Mouse (Mus musculus) CD4-positive, CD25-positive, alpha-beta regulatory T cell, adult 4 months (primary cell): ENCODE measurements around the gene Tspan5. TPM values are rescaled to one million over a fixed set of nuclear protein-coding genes. Genes with fewer than 3 reads are reported as not detected.

Source experiments
- ATAC-seq: one replicate; pipeline ENCODE4 v1.8.0; 2017
- polyA plus RNA-seq, 2 experiments: library from polyadenylated mRNA; unstranded; fragments of 100-300 nt; shearing (Covaris generic); gene quantifications; one replicate each; pipeline ENCODE4 v1.2.1; 2017

The Tspan5 gene
- polyA plus RNA-seq, 2 experiments from 2014 or later: 4.3 to 4.5 TPM

DNA sequence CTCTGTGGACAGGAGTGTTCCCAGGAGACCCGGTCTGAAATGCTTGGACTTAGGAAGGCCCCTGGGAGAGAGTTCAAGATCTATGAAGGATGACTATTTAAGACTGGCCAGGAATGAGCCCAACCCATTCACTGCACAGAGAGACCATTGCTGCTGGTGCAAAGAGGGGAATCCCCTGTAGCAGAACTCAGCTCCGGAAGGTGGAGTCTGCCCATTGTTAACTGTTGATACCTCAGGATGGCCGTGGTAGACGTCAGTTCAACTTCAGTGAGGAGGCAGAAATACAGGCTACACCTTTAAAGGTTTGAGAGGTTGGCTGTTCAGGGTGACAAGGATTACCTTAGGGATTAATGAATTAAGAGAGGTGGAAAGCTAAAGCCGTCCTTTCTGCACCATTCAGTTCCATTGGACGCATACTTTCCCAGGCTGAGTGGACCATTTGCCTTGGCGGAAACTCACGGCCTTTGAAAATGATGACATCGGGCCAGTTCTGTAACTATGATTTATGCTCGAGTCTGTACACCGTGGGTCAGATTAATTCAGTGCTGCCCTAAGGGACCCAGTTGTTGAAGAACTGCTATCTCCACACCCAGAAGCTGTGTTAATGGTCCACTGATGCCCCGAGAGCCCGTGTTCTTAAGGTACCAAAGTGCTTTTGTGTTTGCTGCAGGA, 71.3 kb downstream of the Tspan5 start:
- ATAC-seq: peak; percentile 83

DNA sequence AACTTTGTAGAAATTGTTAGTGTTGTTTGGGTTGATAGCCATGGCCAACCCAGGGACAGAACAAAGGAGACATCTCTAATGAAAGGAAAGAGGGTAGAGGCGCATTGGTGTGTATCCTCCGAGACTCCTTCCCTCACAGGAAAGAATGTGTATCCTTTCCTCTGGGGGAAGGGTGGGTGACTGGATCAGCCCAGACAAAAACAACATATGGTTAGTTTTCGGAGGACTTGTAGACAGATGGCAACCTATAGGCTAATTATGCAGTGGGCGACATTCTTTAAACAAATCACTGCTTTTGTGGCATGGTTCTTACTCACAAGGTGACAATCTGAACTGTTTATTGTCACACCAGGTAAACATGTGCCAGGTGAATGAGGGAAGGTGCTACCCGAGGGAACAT, 72.5 kb downstream of the Tspan5 start:
- no peak for ATAC-seq

DNA sequence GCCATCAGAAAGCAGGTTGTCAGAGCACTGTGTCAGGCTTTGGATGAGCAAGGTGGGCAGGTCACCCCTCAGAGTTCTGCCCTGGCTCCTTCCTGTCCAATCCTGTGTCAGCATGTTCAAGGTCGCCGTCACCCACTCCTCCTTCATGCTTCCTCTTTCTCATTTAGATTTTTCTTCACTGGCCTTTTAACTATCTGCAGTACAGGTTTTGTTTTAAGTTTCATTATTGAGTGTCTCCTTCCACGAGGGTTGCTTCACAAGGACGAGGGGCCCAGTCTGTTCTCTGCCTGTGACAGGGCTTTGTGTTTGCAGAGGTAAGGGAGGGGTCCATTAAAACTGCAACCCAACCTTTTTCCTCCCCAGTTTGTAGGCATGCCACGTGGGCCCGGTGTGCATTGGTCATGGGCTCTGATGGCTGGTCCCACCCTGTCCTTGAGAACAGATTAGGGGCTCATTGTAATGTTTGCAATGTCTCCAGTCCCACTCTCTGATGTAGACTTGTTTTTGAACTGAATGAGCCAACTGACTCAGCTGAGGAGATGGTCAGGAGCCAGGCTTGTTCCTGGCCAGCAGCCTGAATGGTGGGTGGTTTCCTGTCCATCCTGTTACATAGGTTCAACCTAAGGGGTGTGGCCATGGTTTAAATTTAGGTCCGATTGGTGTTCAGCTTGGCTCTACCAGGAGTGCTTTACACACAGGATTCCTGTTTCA, 73.3 kb downstream of the Tspan5 start:
- peak; percentile 56 for ATAC-seq

DNA sequence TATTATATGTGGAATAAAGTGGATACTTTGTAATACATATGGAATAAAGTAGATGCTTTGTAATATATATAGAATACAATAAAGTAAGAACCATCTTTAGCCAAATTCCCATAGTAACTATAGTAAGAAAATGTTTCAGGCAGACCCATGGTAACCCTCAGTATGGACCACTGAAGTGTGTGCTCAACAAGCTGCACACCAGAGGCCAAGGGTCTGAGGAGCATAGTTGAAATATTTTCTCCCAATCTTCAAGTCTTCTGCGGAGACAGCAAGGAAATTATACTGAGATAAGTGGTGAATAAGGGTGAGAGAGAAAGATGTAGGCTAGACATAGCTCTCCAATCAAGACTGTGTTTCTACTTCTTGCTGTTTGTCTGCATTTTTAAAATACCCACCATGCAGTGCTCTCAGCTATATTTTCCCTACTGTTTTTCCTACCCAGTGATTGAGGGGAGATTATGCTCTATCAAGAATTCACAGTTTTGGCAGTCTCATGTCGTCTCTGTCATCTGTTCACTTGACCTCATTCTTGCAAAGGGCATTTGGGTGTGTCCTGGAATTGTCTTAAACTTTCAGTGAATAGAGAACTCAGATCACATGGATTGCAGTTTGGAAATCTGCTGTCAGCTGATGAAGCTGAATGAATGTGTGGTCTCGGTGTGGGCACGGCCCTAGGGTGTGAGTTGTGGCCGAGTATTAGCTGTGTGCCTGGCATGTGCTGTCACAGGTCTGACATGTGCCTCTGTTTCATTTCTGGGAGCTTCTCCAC, 75.1 kb downstream of the Tspan5 start:
- no peak for ATAC-seq

DNA sequence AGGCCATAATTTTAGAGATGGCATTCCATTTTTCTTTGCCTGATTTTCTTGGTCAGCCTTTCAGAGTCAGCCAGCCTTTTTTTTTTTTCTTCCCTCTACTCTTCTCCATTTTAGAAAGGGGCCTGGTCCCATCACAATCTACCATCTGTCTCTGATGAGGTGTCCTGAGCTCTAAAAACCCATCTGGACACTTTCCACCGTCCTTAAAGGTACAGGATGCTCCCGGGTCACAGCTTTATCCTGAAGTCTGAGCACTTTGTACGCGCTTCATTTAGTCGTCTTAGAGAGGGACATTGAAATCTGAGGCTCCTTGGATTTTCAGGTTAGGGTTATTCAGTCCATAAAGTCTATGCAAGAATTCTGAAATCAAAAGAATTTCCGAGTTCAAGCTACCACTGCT, 77.9 kb downstream of the Tspan5 start:
- no peak for ATAC-seq

DNA sequence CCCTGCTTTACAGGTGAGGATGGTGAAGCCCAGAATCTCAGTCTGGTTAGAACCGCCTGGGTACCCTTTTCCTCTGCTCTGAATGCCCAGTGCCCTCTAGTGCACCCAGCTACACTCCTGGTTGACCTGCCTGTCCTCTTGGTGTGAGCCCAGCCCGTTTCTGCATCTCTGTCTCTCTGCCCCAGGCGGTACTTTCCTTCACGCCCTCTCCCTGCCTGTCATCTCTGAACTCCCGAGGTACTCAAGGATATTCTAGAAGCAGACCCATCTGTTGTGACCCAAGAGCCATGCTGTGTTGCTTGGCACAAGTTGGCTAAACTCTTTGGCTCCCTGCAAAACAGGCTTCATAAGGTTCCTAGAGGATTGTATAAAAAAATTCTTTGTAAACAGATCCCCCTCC, 78.3 kb downstream of the Tspan5 start:
- no peak for ATAC-seq

DNA sequence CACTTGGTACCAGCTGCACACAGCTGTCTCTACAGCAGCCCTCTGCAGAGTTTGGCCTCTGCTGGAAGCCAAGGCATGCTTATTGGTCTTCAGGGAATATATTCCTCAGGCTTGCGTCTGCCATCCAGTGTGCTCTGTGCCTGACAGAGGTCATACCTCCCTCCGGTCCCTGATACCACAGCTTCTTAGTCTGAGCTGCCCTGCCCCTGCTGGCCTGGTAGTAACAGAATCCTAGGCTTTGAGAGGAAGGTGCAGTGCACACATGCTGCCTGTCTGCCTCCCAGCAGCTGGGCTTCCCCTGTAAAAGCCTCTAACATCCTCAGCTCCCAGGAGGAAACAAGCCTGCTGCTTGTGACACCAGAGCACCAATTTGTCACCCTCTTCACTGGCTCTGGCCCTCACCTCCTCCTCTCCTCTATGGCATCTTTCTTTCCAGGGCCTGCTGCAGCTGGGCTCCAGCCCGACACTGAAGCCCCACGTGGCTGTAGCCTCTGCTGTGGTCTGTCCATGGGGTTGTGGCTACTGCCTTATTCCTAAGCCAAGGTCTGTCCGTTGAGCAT, 80.0 kb downstream of the Tspan5 start:
- no peak for ATAC-seq

DNA sequence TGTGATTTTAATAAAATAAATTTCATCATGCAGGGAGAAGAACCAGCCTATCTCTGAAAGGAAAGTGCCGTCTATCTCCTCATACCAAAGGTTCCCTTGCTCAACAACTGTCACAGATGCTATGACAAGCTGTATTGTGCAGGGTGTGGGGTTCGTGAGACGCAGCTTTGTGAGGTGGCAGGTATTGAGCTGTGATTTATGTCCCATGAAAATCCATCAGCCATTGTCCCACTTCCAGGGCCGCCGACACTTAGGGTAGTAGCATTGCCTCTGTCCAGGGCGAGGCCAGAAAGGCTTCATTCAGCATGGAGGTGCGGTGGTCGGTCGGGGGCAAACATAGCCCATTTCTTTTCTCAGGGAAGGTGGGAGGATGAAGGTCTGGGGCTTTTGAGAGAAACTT, 81.9 kb downstream of the Tspan5 start:
- ATAC-seq: no peak

DNA sequence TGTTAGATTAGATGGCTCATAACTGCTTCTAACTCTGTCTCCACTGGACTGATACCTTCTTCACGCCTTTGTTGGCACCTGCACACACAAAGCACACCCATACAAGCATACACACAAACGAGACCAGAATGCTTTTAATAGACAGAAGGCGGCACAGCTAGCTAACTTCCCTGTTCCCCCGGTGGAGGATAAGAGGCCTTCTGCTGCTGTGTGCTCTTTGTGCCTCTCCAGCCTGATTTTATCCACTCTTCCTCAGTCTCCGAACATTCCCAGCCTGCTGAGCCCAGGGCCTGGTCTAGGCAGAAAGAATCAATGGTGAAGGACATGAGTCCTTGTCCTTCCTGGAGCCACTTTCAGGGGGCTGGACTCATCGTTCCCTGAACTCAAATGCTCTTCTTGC, 83.3 kb downstream of the Tspan5 start:
- ATAC-seq: no peak

DNA sequence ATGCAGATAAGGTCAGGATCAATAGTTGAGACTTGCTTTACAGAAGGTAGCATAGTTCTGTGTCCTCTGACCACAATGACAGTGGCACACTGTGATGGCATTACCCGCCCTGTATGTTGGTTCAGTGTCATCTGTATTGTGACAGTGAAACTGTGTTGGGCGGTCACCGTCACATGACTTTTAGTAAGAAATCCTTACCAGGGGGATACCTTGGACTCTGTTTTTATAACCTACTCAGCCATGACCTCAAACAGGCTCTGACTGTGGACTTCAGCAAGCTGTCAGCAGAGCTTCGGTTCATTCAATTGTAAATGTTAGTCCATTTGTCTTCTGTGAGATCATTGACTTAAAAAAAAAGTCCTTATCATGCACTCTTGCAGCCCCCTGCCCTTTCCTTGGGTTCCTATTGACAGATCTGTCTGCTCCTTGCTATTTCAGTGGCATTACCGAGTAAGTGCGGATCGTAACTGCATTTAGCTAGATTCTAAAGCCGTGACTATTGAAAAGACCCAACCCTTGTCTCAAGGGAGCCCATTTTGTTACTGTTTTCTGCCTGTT, 84.3 kb downstream of the Tspan5 start:
- no peak for ATAC-seq

DNA sequence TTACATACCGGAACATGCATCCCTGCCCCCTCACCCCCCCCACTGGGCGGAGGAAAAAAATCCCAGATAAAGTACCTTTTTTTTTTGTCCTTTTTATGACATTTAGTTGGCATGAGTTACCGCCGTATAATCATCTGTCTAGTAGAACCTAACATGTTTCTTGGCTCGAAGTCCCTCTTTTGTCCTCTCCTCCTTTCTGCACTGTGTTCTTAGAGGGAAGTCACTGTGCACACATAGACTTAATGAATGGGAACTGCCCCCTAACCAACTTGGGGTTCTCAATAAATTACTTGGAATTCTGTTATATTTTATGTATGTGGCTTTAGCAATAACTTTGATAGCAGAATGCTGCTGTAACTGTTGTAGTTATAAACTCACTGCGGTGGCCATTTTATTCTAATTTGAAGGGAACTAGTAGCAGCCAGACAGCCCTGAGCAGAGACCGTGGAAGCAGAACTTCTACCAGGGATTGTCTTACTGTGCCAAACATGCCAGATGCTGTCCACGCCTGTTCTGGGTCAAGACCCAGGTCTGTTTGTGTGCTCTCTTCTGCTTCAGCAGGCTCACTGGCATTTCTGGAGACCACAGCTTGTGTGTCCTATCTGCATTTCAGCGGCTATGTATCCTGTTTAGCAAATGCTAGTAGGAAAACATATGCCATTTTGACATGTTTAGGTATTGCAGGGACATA, 91.0 kb downstream of the Tspan5 start:
- no peak for ATAC-seq

DNA sequence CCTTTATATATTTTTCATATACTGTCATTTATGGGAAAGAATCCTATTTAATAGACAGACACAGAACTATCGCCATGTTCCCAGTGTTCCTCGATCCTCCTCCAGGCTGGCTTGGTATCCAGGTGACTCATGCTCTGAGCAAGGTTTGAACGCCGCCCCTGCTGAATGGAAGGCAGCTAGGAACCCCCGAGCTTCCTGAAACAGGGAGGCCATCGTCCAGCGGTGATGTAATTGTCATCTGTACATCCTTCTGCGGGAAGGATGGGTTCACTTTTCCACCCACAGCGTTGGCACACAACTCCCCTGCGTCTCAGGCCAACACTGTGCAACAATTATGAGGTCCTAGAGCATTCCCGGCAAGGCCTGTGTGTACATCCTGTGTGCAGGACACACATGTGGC, 92.2 kb downstream of the Tspan5 start:
- no peak for ATAC-seq

DNA sequence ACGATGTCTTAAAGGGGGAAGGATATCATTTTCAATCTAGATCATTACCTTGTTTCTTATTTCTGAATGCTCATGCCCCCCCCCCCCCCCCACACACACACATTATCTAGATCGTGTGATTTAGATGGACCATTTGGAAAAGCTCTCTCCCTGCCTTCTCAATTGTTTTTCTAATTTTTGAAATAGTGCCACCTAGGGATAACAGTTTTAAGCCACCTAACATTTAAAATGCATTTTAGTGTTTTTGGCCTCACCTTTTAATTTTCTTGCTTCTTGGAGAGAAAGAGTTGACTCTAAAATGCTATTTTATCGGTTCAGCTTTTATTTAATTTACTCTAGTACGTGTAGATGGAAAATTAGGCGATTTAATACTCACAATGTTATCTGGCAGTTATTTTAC, 94.9 kb downstream of the Tspan5 start:
- ATAC-seq: no peak

DNA sequence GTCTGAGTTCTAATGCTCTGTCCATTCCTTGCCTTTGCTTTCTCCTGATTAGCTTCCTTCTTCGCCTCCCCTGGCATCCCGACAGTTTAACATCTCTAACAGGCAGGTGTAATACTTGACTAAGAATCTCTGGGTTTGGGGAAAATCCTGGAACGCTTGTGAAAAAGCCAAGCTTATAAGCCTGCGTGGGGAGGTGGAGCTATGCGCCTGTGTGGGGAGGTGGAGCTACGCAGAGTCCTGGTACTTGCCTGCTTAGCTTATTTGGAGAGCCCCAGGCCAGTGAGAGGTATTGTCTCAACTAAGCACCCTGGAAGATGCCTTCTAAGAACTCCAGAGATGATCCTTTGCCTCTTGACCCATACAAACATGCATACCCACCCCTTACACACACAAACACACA, 95.7 kb downstream of the Tspan5 start:
- ATAC-seq: no peak

DNA sequence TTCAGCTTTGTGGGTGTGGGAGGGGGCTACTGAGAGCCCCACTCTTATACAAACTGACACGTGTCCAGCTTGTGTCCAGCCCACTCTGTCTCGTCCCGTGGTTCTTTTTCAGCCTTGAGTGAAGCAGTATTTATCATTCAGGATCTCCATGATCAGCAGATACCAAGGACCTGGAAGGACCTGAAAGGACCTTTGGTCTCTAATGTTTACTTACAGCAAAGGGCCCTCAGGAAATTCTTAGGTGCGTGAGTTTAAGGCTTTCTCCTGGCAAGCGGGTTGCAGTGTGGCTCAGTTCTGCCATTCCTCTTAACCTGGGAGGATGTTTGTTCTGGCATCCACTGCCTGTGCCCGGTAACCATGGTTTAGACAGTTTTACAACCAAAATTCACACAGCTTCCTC, 97.7 kb downstream of the Tspan5 start:
- ATAC-seq: no peak

DNA sequence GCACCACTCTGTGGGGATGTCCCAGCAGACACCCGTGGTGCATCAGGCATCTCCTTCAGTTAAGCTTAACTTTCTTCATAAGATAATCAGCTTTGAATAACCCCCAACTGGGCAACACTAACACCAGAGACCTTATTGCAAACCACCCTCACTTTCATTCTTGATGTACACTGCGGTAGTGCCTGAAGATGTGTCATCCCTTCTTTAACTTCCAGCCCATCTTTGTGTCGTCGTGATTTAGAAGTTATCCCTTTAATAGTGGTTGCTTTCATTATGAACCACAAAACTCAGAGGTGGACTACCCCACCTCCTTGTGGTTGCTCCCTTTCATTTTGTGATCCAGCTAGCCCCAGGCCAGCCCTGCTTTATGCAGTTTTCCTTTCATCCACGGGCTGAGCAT, 99.3 kb downstream of the Tspan5 start:
- peak; percentile 76 for ATAC-seq

DNA sequence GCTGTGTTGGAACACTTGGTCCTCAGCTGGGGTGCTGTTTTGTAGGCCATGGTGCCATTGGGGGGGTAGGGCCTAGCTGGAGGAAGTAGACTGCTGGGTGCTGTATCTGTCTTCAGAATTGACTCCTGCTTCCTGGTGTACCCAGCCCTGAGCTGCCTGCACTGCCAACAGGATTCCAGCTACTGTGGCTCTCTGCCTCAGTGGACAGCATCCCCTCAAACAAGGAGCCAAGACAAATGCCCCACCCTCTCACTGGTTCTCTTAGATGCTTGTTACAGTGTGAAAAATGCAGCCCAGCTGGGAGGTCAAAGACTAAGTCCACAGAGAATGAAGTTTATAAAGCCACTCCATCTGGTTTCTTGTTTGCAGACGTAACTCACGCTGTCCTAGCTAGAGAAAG, 101.2 kb downstream of the Tspan5 start:
- no peak for ATAC-seq

DNA sequence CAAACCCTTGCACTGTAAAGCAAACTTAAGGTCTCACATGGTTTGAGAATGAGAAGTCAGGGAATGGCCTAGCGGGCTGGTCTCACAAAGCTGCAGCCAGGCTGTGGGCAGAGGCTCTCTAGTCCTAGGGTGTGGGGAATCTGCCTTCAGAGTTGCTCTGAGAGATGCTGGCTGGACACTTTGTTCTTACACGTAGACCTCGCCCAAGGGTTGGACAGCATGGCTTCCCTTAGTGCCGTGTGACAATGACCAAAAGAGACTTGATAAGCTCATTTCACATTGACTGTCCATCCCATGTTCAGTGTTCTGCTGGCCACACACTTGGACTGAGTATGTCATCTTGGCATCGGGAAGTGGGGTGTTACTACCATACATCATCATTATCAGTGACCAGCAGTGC, 101.6 kb downstream of the Tspan5 start:
- no peak for ATAC-seq

DNA sequence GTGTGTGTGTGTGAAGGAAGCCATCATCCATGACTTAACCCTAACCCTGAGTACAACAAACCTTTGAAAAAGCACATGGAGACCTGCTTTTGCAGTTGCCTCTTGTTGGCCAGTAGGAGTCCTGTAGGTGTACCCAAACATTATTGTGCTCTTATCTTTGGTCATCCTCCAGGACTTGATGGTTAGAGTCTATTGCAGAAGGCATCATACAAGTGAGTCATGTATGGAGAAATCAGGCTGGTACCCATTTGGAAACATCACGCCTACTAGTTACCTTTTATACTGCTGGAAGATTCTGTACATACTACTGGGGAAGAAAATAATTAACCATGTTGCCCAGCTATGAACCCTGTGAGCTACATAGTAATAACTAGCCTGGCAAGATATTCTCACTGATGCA, 103.8 kb downstream of the Tspan5 start:
- no peak for ATAC-seq

DNA sequence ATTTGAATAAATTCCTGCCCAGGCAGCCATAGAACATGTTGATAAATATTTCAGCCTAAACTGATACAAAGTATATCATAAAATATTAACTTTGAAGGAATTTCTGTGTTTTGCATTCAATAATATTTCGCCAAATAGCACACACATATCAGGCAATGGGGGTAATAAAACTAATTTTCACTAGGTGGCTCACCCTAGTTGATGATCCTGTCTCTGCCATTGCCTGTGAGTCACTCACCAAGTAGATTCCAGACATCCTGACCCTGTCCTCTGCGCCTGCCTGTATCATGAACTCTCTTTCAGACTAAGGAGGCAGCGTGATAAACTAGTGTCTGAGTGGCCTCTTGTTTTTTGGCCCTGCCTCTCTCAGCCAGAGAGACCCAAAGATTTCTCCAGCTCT, 105.8 kb downstream of the Tspan5 start:
- ATAC-seq: no peak

DNA sequence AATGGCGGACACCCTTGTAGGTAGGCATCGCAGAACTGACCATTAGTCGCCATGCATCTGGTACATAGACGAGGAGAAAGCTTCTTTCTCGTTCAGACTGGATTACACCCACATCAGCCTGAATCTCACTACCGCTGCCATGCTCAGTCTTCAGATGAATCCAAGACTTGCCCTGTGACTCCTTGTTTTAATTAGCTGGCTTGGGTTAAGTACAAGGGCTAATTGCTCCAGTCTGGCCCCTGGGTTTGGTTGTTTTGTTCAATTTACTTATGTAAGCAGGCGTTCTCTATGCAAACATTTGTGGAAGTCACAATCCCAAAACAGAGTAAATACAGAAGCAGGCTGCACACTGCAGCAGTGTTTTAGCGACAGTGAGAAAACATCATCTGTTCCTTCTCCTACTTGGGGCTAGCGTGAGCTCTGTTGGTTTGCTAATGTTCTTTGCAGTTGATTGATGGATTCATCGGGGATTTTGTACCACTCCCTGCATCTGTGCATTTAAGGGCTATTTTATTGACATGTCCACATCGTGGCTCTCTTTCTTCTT, 107.8 kb downstream of the Tspan5 start:
- ATAC-seq: no peak

DNA sequence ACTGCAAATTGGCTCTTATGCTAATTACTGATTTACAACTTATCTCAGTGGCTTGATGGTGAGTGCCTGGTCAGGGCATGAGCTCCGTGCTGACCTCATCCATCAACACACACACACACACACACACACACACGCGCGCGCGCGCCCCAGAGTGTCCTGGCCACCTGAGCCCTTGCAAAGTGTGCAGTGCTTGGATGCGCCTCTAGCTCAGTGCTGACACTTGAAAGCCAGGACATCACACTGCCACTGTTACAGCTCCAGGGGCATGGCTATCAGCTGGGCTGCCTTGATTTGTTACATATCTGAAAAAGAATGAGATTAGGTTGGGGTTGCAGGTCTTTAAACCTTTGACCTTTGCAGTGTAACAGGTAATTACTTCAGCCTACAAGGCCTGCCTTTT, 109.9 kb downstream of the Tspan5 start:
- no peak for ATAC-seq
